Mouse (Mus musculus) limb, embryonic 11.5 days (tissue): ENCODE results near the gene Cbx1. TPM values are rescaled to one million over a fixed set of nuclear protein-coding genes. Genes with fewer than 3 reads are reported as not detected.
"Not testable (repeated sequence)": the region's sequence is repeated elsewhere in the genome, so short reads cannot be mapped to it uniquely, and the experiment has no call there.

Source experiments
- ATAC-seq: fragments of 200-750 bp; cut with Nextera tagmentation; 2 replicates; pipeline ENCODE4 v1.8.0; 2017; ENCODE audit warnings: low read depth; ENCODE audit not compliant: insufficient number of reproducible peaks, low FRiP score, low TSS enrichment
- DNase-seq: peaks from one replicate; pipeline ENCODE4 v3.0.0-alpha.2; 2015; ENCODE audit warnings: low spot score
- H3K27ac ChIP-seq: fragments of 300-500 bp; sonication (generic); replicated peaks from 2 replicates; pipeline ENCODE4 v1.5.1; 2014; ENCODE audit warnings: low read depth, mild to moderate bottlenecking, low read length
- H3K27me3 ChIP-seq: fragments of 300-500 bp; sonication (generic); 2 replicates; pipeline ENCODE4 v1.6.1; 2014; ENCODE audit warnings: mild to moderate bottlenecking, low read length, mixed read lengths; ENCODE audit not compliant: control insufficient read depth, insufficient read depth
- H3K36me3 ChIP-seq: fragments of 300-500 bp; sonication (generic); 2 replicates; pipeline ENCODE4 v1.6.1; 2014; ENCODE audit warnings: mild to moderate bottlenecking, low read length, moderate library complexity, mixed read lengths; ENCODE audit not compliant: control insufficient read depth, insufficient read depth
- H3K4me1 ChIP-seq: fragments of 300-500 bp; sonication (generic); 2 replicates; pipeline ENCODE4 v1.6.1; 2014; ENCODE audit warnings: low read length, mixed read lengths; ENCODE audit not compliant: control insufficient read depth, insufficient read depth
- H3K4me2 ChIP-seq: fragments of 300-500 bp; sonication (generic); 2 replicates; pipeline ENCODE4 v1.6.1; 2014; ENCODE audit warnings: low read depth, mild to moderate bottlenecking, moderate library complexity; ENCODE audit not compliant: severe bottlenecking
- H3K4me3 ChIP-seq: fragments of 300-500 bp; sonication (generic); 2 replicates; pipeline ENCODE4 v1.5.1; 2014; ENCODE audit warnings: low read depth, low read length
- H3K9ac ChIP-seq: fragments of 300-500 bp; sonication (generic); 2 replicates; pipeline ENCODE4 v1.6.1; 2014; ENCODE audit warnings: mild to moderate bottlenecking, low read length
- H3K9me3 ChIP-seq: fragments of 300-500 bp; sonication (generic); 2 replicates; pipeline ENCODE4 v1.6.1; 2016; ENCODE audit warnings: low read length; ENCODE audit not compliant: control insufficient read depth
- WGBS: fragments of 180-500 bp; shearing (Covaris S2); extraction: QIAGEN DNeasy Blood & Tissue Kit; methylation state at CpG from one replicate; pipeline ENCODE4 v1.1.7; 2014; 5-methylcytosine and 5-hydroxymethylcytosine counted together
- polyA plus RNA-seq: library from polyadenylated mRNA; unstranded; fragments of >200 nt; fragmentation: Nextera tagmentation; extraction: Ambion mirVana; gene quantifications from 2 replicates; pipeline ENCODE4 v1.2.1, GENCODE M21; 2014

Gene Cbx1
- polyA plus RNA-seq, 1 experiment from 2014 or later: 172 TPM

- Histone ChIP-seq H3K9ac (no peak overlapping the region), H3K9me3 (no peaks in the 10 kb centered on the region), H3K4me1 (0 out of 2 replicates have a peak, but pooled peaks cover 2% of the 10 kb centered on the region), H3K27me3 (no peaks in the 10 kb centered on the region), H3K4me2 (no peak overlapping the region), H3K36me3 (peaks cover 2% of the 10 kb centered on the region; the same call in 1 of the 2 replicates), H3K4me3 (no peak overlapping the region), H3K27ac (no peak overlapping the region)
- ATAC-seq (no peak), DNase-seq (no peak)
- 97% methylated on average over 13 of the region's 13 CpGs for WGBS
Observed at GRCm38 (mm10) chr11:96795491-96795890, 6.6 kb downstream of the Cbx1 start.

DNA sequence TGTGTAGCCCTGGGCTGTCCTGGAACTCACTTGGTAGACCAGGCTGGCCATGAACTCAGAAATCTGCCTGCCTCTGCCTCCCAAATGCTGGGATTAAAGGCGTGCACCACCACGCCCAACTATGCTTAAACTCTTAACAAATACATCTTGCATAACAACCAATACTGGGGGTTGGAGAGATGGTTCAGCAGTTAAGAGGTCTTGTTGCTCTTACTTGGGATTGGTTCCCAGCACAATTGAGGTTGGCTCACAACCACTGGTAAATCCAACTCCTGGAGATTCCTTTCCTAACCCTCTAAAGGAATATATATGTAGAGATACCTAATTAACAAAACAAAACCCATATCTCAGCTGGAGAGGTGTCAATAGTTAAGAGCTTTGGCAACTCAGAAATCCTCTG lies 7.2 kb downstream of the Cbx1 start:
- peaks cover 2% of the 10 kb centered on the region; the same call in 1 of the 2 replicates for H3K36me3 ChIP-seq
- 0 out of 2 replicates have a peak, but pooled peaks cover 2% of the 10 kb centered on the region for H3K4me1 ChIP-seq
- 96% methylated on average over 2 of the region's 2 CpGs for WGBS
- no peaks in the 10 kb centered on the region for H3K27me3 ChIP-seq
- H3K4me2 ChIP-seq: no peak overlapping the region
- H3K4me3 ChIP-seq: no peak overlapping the region
- ATAC-seq: no peak
- no peak overlapping the region for H3K9ac ChIP-seq
- no peak overlapping the region for H3K27ac ChIP-seq
- no peak for DNase-seq
- H3K9me3 ChIP-seq: no peaks in the 10 kb centered on the region

DNA sequence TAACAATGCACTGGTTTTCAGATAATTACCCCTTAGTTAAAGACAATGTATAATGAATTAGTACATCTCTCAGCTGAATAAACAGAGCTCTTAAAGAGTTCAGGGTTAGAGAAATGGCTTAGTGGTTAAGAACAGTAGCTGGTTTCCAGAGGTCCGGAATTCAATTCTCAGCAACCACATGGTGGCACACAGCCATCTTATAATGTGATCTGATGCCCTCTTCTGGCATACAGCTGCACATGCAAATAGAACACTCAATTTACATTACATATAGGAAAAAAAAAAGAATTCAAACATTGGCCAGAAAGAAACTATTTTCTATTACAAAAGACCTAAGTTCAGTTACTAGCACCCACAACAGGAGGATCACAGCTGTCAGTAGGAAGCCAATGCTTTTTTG lies 7.7 kb downstream of the Cbx1 start:
- H3K4me2 ChIP-seq: no peak overlapping the region
- 78% methylated on average over 1 of the region's 1 CpGs for WGBS
- H3K4me3 ChIP-seq: no peak overlapping the region
- ATAC-seq (no peak), DNase-seq (no peak)
- peaks cover 2% of the 10 kb centered on the region; the same call in 1 of the 2 replicates for H3K36me3 ChIP-seq
- no peak overlapping the region for H3K27ac ChIP-seq
- no peaks in the 10 kb centered on the region for H3K9me3 ChIP-seq
- 0 out of 2 replicates have a peak, but pooled peaks cover 2% of the 10 kb centered on the region for H3K4me1 ChIP-seq
- H3K27me3 ChIP-seq: no peaks in the 10 kb centered on the region
- H3K9ac ChIP-seq: no peak overlapping the region

DNA sequence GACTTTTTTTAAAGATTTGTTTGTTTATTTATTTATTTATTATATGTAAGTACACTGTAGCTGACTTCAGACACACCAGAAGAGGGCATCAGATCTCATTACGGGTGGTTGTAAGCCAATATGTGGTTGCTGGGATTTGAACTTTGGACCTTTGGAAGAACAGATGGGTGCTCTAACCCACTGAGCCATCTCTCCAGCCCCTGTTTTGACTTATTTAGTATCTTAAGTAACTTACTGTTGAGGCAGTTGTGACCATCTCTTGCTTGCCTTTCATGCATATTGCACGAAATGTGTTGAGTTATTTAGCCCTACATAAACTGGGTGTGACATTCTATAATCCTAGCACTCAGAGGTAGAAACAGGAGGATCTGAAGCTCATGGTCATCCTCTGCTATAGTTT lies 10.6 kb downstream of the Cbx1 start:
- Histone ChIP-seq H3K27ac (no peak overlapping the region), H3K27me3 (no peaks in the 10 kb centered on the region), H3K36me3 (peaks cover 9% of the 10 kb centered on the region; the same call in 1 of the 2 replicates), H3K4me1 (no peaks in the 10 kb centered on the region), H3K4me2 (no peak overlapping the region), H3K9me3 (no peaks in the 10 kb centered on the region), H3K4me3 (no peak overlapping the region), H3K9ac (no peak overlapping the region)
- no peak for DNase-seq
- no peak for ATAC-seq
- WGBS: 90% methylated on average over 2 of the region's 2 CpGs

DNA sequence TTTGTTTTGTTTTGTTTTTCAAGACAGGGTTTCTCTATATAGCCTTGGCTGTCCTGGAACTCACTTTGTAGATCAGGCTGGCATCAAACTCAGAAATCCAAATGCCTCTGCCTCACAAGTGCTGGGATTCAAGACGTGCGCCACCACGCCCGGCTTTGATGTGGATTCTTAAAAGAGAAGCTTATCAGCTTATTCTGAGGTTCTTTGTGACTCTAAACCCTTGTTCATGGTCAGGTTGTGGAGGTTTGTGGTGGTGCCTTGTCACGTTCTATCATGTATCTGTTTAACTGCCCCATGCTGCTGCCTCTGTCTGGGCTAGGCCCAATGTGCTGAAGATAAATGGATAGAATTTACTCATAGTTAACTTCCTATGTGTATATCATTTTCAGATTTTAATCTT lies 16.7 kb downstream of the Cbx1 start:
- H3K4me1 ChIP-seq: no peaks in the 10 kb centered on the region
- H3K4me3 ChIP-seq: no peak overlapping the region
- DNase-seq (no peak), ATAC-seq (no peak)
- WGBS: 95% methylated on average over 5 of the region's 5 CpGs
- H3K36me3 ChIP-seq: peaks cover 27% of the 10 kb centered on the region; the same call in 1 of the 2 replicates
- no peak overlapping the region for H3K27ac ChIP-seq
- H3K4me2 ChIP-seq: no peak overlapping the region
- no peak overlapping the region for H3K9ac ChIP-seq
- no peaks in the 10 kb centered on the region for H3K27me3 ChIP-seq
- no peaks in the 10 kb centered on the region for H3K9me3 ChIP-seq

- Histone ChIP-seq H3K27ac (no peak overlapping the region), H3K27me3 (no peaks in the 10 kb centered on the region), H3K4me1 (no peaks in the 10 kb centered on the region), H3K36me3 (peaks cover 30% of the 10 kb centered on the region; the same call in 1 of the 2 replicates), H3K4me3 (no peak overlapping the region), H3K9me3 (no peaks in the 10 kb centered on the region), H3K9ac (no peak overlapping the region), H3K4me2 (no peak overlapping the region)
- DNase-seq: no peak
- ATAC-seq: no peak
- WGBS: 64% methylated on average over 1 of the region's 1 CpGs
Observed at GRCm38 (mm10) chr11:96808066-96808465, 19.1 kb downstream of the Cbx1 start.

DNA sequence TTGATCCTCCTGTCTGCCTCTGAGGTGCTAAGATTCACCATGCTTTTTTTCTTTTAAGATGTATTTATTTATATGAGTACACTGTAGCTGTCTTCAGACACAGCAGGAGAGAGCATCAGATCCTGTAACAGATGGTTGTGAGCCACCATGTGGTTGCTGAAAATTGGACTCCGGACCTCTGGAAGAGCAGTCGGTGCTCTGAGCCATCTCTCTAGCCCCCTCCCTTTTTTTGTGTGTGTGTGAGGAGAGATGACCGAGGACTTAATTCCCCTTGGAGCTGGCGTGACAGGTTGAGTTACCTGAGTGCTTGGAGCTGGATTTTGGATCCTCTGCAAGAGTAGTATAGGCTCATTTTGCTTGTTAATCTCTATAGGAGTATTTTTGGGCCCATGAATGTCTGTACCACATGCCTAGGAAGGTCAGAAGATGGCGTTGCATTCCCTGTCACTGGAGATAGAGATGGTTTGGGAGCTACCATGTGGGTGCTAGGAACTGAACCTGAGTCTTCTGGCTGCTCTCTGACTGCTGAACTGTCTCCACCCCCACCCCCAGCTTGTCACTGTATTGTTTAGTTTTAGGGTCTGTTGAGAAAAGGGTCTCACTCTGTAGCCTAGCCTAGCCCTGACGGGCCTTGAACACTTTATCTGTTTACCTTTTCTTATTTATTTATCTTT lies 20.8 kb downstream of the Cbx1 start:
- WGBS: 94% methylated on average over 6 of the region's 6 CpGs
- no peaks in the 10 kb centered on the region for H3K9me3 ChIP-seq
- H3K27me3 ChIP-seq: no peaks in the 10 kb centered on the region
- no peak for ATAC-seq
- H3K4me1 ChIP-seq: no peaks in the 10 kb centered on the region
- H3K27ac ChIP-seq: no peak overlapping the region
- H3K36me3 ChIP-seq: peaks cover 30% of the 10 kb centered on the region; the same call in 1 of the 2 replicates
- no peak overlapping the region for H3K4me3 ChIP-seq
- no peak for DNase-seq
- H3K4me2 ChIP-seq: no peak overlapping the region
- H3K9ac ChIP-seq: no peak overlapping the region

DNA sequence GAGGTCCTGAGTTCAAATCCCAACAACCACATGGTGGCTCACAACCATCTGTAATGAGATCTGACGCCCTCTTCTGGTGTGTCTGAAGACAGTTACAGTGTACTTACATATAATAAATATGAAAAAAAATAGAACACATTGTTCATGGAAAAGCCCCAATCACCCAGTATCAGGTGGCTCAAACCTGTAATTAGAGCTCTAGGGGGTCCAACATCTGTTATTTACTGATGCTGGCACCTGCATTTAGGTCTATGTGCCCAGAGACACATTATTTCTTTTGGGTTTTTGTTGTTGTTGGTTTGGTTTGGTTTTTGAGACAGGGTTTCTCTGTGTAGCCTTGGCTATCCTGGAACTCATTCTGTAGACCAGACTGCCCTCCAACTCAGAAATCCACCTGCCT lies 22.3 kb downstream of the Cbx1 start:
- H3K9ac ChIP-seq, H3K9me3 ChIP-seq, ATAC-seq, DNase-seq, H3K4me3 ChIP-seq, H3K4me1 ChIP-seq, H3K27me3 ChIP-seq, H3K4me2 ChIP-seq, H3K27ac ChIP-seq: not testable (repeated sequence)
- 75% methylated on average over 1 of the region's 1 CpGs for WGBS
- peaks cover 30% of the 10 kb centered on the region; the same call in 1 of the 2 replicates for H3K36me3 ChIP-seq

DNA sequence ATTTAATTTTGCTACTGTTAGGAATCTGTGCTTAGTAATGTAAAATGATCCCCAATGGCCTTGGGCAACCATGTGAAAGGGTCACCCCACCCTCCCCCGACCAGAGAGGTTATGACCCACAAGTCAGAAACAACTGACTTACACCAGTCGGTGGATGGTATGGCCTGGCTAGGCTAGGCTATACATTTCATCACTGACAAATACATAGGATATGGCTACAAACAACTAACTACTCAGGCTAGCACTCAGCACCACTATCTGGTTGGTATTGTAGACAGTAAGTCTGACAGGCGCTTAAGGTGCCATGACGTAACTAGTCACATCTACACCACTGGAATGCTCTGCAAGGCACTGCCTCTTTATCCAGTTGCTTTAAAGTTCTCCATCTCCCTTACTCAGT lies 24.5 kb downstream of the Cbx1 start:
- ATAC-seq: no peak
- Histone ChIP-seq H3K27me3 (no peaks in the 10 kb centered on the region), H3K27ac (no peak overlapping the region), H3K4me2 (no peak overlapping the region), H3K36me3 (peaks cover 40% of the 10 kb centered on the region), H3K4me1 (no peaks in the 10 kb centered on the region), H3K4me3 (no peak overlapping the region), H3K9ac (no peak overlapping the region), H3K9me3 (no peaks in the 10 kb centered on the region)
- no peak for DNase-seq
- WGBS: 89% methylated on average over 4 of the region's 4 CpGs
